ENCODE assay signal across 10 mouse cellular contexts in the genomic region with DNA sequence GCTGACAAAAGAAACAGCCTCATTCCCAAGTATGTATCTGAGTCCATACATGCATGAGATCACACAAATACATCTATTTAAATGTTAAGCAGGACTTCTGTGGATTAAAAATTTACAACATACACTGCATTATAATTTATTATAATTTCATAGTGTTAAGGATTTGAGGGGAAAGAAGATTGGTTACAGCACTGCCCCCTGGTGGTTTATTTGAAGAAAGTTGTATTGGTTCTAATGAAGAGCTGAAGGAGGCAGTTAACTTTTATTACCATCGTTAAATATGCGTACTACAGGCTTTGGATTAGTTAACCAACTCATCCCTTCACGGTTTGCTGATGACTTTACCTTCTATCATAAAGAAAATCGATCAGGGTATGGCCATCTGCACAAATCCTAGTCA. TPM values are rescaled to one million over a fixed set of nuclear protein-coding genes. Genes with fewer than 3 reads are reported as not detected.
DNase-seq lines count a peak whose midpoint lies in the region; ATAC-seq and TF ChIP-seq lines count a peak whose summit lies in the region.
"Had no signal": no experiment of that assay in that cellular context is flagged by ENCODE, and none has a peak within 500 bp of the region (broad histone marks: within the 10 kb centered on the region; RNA-seq: fewer than 3 reads in every experiment).

No protein-coding gene starts in this region.

- peaks cover 12% of the 10 kb centered on the region for H3K4me1 ChIP-seq in liver, postnatal 0 days (ENCODE audit: insufficient read depth)
- H3K4me1 ChIP-seq in liver, embryonic 11.5 days (replicated peaks; ENCODE audit: control insufficient read depth, insufficient read depth, low read length), result peaks cover 17% of the 10 kb centered on the region

- no peaks in the 10 kb centered on the region for H3K36me3 ChIP-seq in liver, postnatal 0 days (replicated peaks; ENCODE audit: insufficient read depth, low read length)
- no peaks in the 10 kb centered on the region for H3K36me3 ChIP-seq in liver, embryonic 11.5 days (ENCODE audit: control insufficient read depth, insufficient read depth, low read length)
- H3K36me3 ChIP-seq: hindbrain, embryonic 15.5 days had no signal

- peak; percentile 65 for TF ChIP-seq CTCF in liver, postnatal 0 days (IDR thresholded peaks at IDR 0.05; ENCODE audit: low read depth)

- intact Hi-C loops in heart, postnatal 14 days (cut with DNase I), result loop anchor here (5.0 kb wide), 1 partner anchor 47 kb away; no protein-coding TSS in a partner anchor

- H3K27me3 ChIP-seq in liver, postnatal 0 days (ENCODE audit: insufficient read depth, low read length), result no peaks in the 10 kb centered on the region
- no peaks in the 10 kb centered on the region for H3K27me3 ChIP-seq in liver, embryonic 11.5 days (replicated peaks; ENCODE audit: control insufficient read depth, insufficient read depth, low read length)
- H3K27me3 ChIP-seq: hindbrain, embryonic 15.5 days had no signal

- 15% methylated on average over 4 of the region's 4 CpGs for WGBS in liver, postnatal 0 days (ENCODE audit: insufficient replicate concordance)
- 16% methylated on average over 4 of the region's 4 CpGs for WGBS in liver, embryonic 11.5 days

- H3K9me3 ChIP-seq in liver, postnatal 0 days (ENCODE audit: low read length), result no peaks in the 10 kb centered on the region
- no peaks in the 10 kb centered on the region for H3K9me3 ChIP-seq in liver, embryonic 11.5 days (ENCODE audit: control insufficient read depth, low read length)
- H3K9me3 ChIP-seq: hindbrain, embryonic 15.5 days had no signal

- no peak overlapping the region for H3K9ac ChIP-seq in liver, postnatal 0 days (replicated peaks)
- H3K9ac ChIP-seq in liver, embryonic 11.5 days (ENCODE audit: low read depth, low read length), result no peak overlapping the region
- H3K9ac ChIP-seq: hindbrain, embryonic 15.5 days had no signal

- ATAC-seq in liver, postnatal 0 days, result no peak
- ATAC-seq in liver, embryonic 11.5 days (replicated peaks; ENCODE audit: low FRiP score), result no peak
- ATAC-seq in activated CD4-positive, CD25-positive, alpha-beta regulatory T cell, adult 4 months, result peak; percentile 34

- TF ChIP-seq EP300 in liver, postnatal 0 days (IDR thresholded peaks at IDR 0.05; ENCODE audit: low read depth), result no peak

- H3K27ac ChIP-seq in liver, postnatal 0 days (ENCODE audit: low read depth), result no peak overlapping the region
- H3K27ac ChIP-seq in liver, embryonic 11.5 days (ENCODE audit: low read depth, low read length), result no peak overlapping the region
- H3K27ac ChIP-seq: hindbrain, embryonic 15.5 days had no signal

- H3K4me3 ChIP-seq in liver, postnatal 0 days (ENCODE audit: low read depth, low read length), result no peak overlapping the region
- no peak overlapping the region for H3K4me3 ChIP-seq in liver, embryonic 11.5 days (ENCODE audit: low read depth, low read length)
- H3K4me3 ChIP-seq: erythroblast, embryonic 14.5 days; hindbrain, embryonic 15.5 days had no signal

- no peak overlapping the region for H3K4me2 ChIP-seq in liver, postnatal 0 days (ENCODE audit: low read depth, low read length)
- no peak overlapping the region for H3K4me2 ChIP-seq in liver, embryonic 11.5 days
- H3K4me2 ChIP-seq: hindbrain, embryonic 15.5 days had no signal

- DNase-seq in heart, adult 18-20 months, result peak; percentile 25 to 59
- DNase-seq in heart, postnatal 14 days, result no peak
- DNase-seq in liver, postnatal 0 days, result no peak
- no peak for DNase-seq in liver, embryonic 11.5 days (ENCODE audit: low spot score)
- DNase-seq in mesoderm, embryonic 11.5 days (ENCODE audit: low read depth, low spot score), result peak; percentile 61
- no peak for DNase-seq in ovary, postnatal 14 days (ENCODE audit: low spot score)
- DNase-seq in thymus, postnatal 36 days, result no peak

RNA-seq across cellular contexts. Expression of a gene that starts 3.9 kb away (rescaled TPM):
- 10 to 100 TPM; 14.1 to 15.3 TPM for total RNA-seq in heart, adult 18-20 months (2021)
- 10 to 100 TPM; 16.9 to 20.9 TPM for total RNA-seq in heart, postnatal 14 days (2021)
- 1.0 and 1.5 TPM in 2 replicates for polyA plus RNA-seq in liver, postnatal 0 days (2015; fragmentation: Nextera tagmentation; extraction: Ambion mirVana)
- 6.2 and 6.6 TPM in 2 replicates for polyA plus RNA-seq in liver, embryonic 11.5 days (2014; fragmentation: Nextera tagmentation; extraction: Ambion mirVana)
- under 1 TPM in 1 of 2 experiments, not detected in 1; 0.11 TPM for polyA plus RNA-seq in activated CD4-positive, CD25-positive, alpha-beta regulatory T cell, adult 4 months (2017; shearing (Covaris generic))

Comparison
In these comparisons a context has a peak if more than half of its experiments do, and no peak if none do; other contexts are left out.
1. DNase-seq: peak in heart, adult 18-20 months (2 of 2) and mesoderm, embryonic 11.5 days (single experiment); none in heart, postnatal 14 days (0 of 2), liver, postnatal 0 days (single experiment), liver, embryonic 11.5 days (single experiment), ovary, postnatal 14 days (single experiment) and thymus, postnatal 36 days (0 of 2).